Mouse (Mus musculus) neural tube, embryonic 11.5 days (tissue): Measurements from ENCODE around the gene Cdk15. TPM values are rescaled to one million over a fixed set of nuclear protein-coding genes. Genes with fewer than 3 reads are reported as not detected.

ENCODE experiments used
- ATAC-seq: fragments of 200-750 bp; cut with Nextera tagmentation; 2 replicates; pipeline ENCODE4 v1.8.0; 2017; ENCODE audit warnings: moderate number of reproducible peaks, mild to moderate bottlenecking, moderate TSS enrichment, moderate library complexity; ENCODE audit not compliant: insufficient read depth, low FRiP score, low TSS enrichment
- DNase-seq: peaks from one replicate; pipeline ENCODE4 v3.0.0-alpha.2; 2015; ENCODE audit warnings: low spot score
- H3K27ac ChIP-seq: fragments of 300-500 bp; sonication (generic); 2 replicates; pipeline ENCODE4 v1.5.1; 2014; ENCODE audit warnings: low read depth, mild to moderate bottlenecking, low read length
- H3K27me3 ChIP-seq: fragments of 300-500 bp; sonication (generic); 2 replicates; pipeline ENCODE4 v1.6.1; 2014; ENCODE audit warnings: mild to moderate bottlenecking, low read length, mixed read lengths; ENCODE audit not compliant: control insufficient read depth, insufficient read depth
- H3K36me3 ChIP-seq: fragments of 300-500 bp; sonication (generic); 2 replicates; pipeline ENCODE4 v1.6.1; 2014; ENCODE audit warnings: mild to moderate bottlenecking, low read length, moderate library complexity, mixed read lengths; ENCODE audit not compliant: control insufficient read depth, insufficient read depth
- H3K4me1 ChIP-seq: fragments of 300-500 bp; sonication (generic); 2 replicates; pipeline ENCODE4 v1.6.1; 2014; ENCODE audit warnings: low read length, mixed read lengths; ENCODE audit not compliant: control insufficient read depth, insufficient read depth
- H3K4me2 ChIP-seq: fragments of 300-500 bp; sonication (generic); 2 replicates; pipeline ENCODE4 v1.6.1; 2014; ENCODE audit warnings: low read depth, mild to moderate bottlenecking, moderate library complexity
- H3K4me3 ChIP-seq: fragments of 300-500 bp; sonication (generic); 2 replicates; pipeline ENCODE4 v1.5.1; 2014; ENCODE audit warnings: low read depth, low read length
- H3K9ac ChIP-seq: fragments of 300-500 bp; sonication (generic); 2 replicates; pipeline ENCODE4 v1.6.1; 2014; ENCODE audit warnings: mild to moderate bottlenecking, low read length
- H3K9me3 ChIP-seq: fragments of 300-500 bp; sonication (generic); 2 replicates; pipeline ENCODE4 v1.6.1; 2016; ENCODE audit warnings: low read length; ENCODE audit not compliant: control insufficient read depth
- WGBS: fragments of 180-500 bp; shearing (Covaris S2); extraction: QIAGEN DNeasy Blood & Tissue Kit; methylation state at CpG from one replicate; pipeline ENCODE4 v1.1.7; 2014; 5-methylcytosine and 5-hydroxymethylcytosine counted together
- polyA plus RNA-seq: library from polyadenylated mRNA; unstranded; fragments of >200 nt; fragmentation: Nextera tagmentation; extraction: Ambion mirVana; gene quantifications from 2 replicates; pipeline ENCODE4 v1.2.1, GENCODE M21; 2014

The Cdk15 gene
- polyA plus RNA-seq, 1 experiment from 2014 or later: 0.31 TPM

- Histone ChIP-seq H3K36me3 (no peaks in the 10 kb centered on the region), H3K4me1 (no peaks in the 10 kb centered on the region), H3K27me3 (no peaks in the 10 kb centered on the region), H3K4me2 (no peak overlapping the region), H3K27ac (no peak overlapping the region), H3K4me3 (no peak overlapping the region), H3K9me3 (no peaks in the 10 kb centered on the region), H3K9ac (no peak overlapping the region)
- 46% methylated on average over 2 of the region's 2 CpGs for WGBS
- ATAC-seq (no peak), DNase-seq (no peak)
Measured at GRCm38 (mm10) chr1:59399554-59400325, 143.0 kb downstream of the Cdk15 start.

GRCm38 (mm10) chr1:59401253-59401652 lies 144.5 kb downstream of the Cdk15 start:
- no peak overlapping the region for H3K27ac ChIP-seq
- no peak overlapping the region for H3K4me2 ChIP-seq
- no peak overlapping the region for H3K9ac ChIP-seq
- no peak for ATAC-seq
- no peaks in the 10 kb centered on the region for H3K4me1 ChIP-seq
- no peak overlapping the region for H3K4me3 ChIP-seq
- H3K36me3 ChIP-seq: no peaks in the 10 kb centered on the region
- no peaks in the 10 kb centered on the region for H3K9me3 ChIP-seq
- no peaks in the 10 kb centered on the region for H3K27me3 ChIP-seq
- DNase-seq: no peak
- 83% methylated on average over 4 of the region's 4 CpGs for WGBS

Other genes with a start within 250 kb of the Cdk15 start
- not detected in 2 replicates for gene C2cd6, start 162.0 kb upstream of the Cdk15 start, polyA plus RNA-seq
- 44.2 and 48.2 TPM in 2 replicates for gene Tmem237, start 136.5 kb upstream of the Cdk15 start, polyA plus RNA-seq
- 0.42 and 0.43 TPM in 2 replicates for gene Mpp4, start 93.5 kb upstream of the Cdk15 start, polyA plus RNA-seq
- gene Als2, start 19.7 kb upstream of the Cdk15 start, polyA plus RNA-seq: 18.6 and 19.0 TPM in 2 replicates
- 16.9 and 17.6 TPM in 2 replicates for gene Fzd7, start 225.5 kb downstream of the Cdk15 start, polyA plus RNA-seq